Comparison of ENCODE assay signal across 11 mouse cellular contexts in genomic region chr9:115434696-115435095, GRCm38 (mm10).
DNase-seq lines count a peak whose midpoint lies in the region; ATAC-seq and TF ChIP-seq lines count a peak whose summit lies in the region.
"Had no signal": no experiment of that assay in that cellular context is flagged by ENCODE, and none has a peak within 500 bp of the region (broad histone marks: within the 10 kb centered on the region; RNA-seq: fewer than 3 reads in every experiment).

No protein-coding gene starts in this region.

- DNase-seq in kidney, adult 9 months = peak; percentile 16
- DNase-seq in kidney, adult 18-20 months = no peak
- peak; percentile 73 for DNase-seq in CD4-positive, CD25-positive, alpha-beta regulatory T cell, adult 2 months (ENCODE audit: low read depth, low spot score)
- peak; percentile 26 for DNase-seq in brain, embryonic 14.5 days (ENCODE audit: low read depth)
- no peak for DNase-seq in urinary bladder, postnatal 14 days (ENCODE audit: low spot score)
- no peak for DNase-seq in gastrocnemius, postnatal 4 days (ENCODE audit: low spot score in 2 of 2)
- no peak for DNase-seq in left cerebral cortex, adult 2 months (ENCODE audit: extremely low spot score in 1 of 2, low spot score in 2 of 2)
- DNase-seq: cerebellum, adult 18-20 months had no signal

- intact Hi-C loops in left cerebral cortex, adult 2 months (cut with DNase I) = no loop called here

- peak; percentile 50 for ATAC-seq in megakaryocyte progenitor cell, adult 5-6 weeks (replicated peaks; ENCODE audit: poor library complexity)
- ATAC-seq: forebrain, embryonic 13.5 days had no signal

- no peak for TF ChIP-seq POLR2A in brain, embryonic 14.5 days (IDR thresholded peaks at IDR 0.05; ENCODE audit: borderline replicate concordance, extremely low read depth, insufficient read depth, insufficient read length, poor library complexity, severe bottlenecking)

- TF ChIP-seq CTCF in brain, embryonic 14.5 days (IDR thresholded peaks at IDR 0.05; ENCODE audit: borderline replicate concordance, extremely low read depth, insufficient read depth, insufficient read length) = no peak
- TF ChIP-seq CTCF in left cerebral cortex, adult 2 months (IDR thresholded peaks at IDR 0.05) = no peak

- H3K4me3 ChIP-seq in left cerebral cortex, adult 2 months = no peak overlapping the region
- H3K4me3 ChIP-seq: forebrain, embryonic 13.5 days had no signal

- H3K27ac ChIP-seq in left cerebral cortex, adult 2 months = no peak overlapping the region
- H3K27ac ChIP-seq: forebrain, embryonic 13.5 days; liver, embryonic 14.5 days had no signal

Comparison
In these comparisons a context has a peak if more than half of its experiments do, and no peak if none do; other contexts are left out.
1. DNase-seq: peak in kidney, adult 9 months (single experiment), CD4-positive, CD25-positive, alpha-beta regulatory T cell, adult 2 months (single experiment) and brain, embryonic 14.5 days (single experiment); none in kidney, adult 18-20 months (single experiment), urinary bladder, postnatal 14 days (single experiment), gastrocnemius, postnatal 4 days (0 of 2) and left cerebral cortex, adult 2 months (0 of 2).